Mouse (Mus musculus): Measurements from ENCODE around the gene Plekhn1.
A peak's percentile ranks its signal among the peaks of the same experiment; 100 is the strongest.

Plekhn1 gene

DNA sequence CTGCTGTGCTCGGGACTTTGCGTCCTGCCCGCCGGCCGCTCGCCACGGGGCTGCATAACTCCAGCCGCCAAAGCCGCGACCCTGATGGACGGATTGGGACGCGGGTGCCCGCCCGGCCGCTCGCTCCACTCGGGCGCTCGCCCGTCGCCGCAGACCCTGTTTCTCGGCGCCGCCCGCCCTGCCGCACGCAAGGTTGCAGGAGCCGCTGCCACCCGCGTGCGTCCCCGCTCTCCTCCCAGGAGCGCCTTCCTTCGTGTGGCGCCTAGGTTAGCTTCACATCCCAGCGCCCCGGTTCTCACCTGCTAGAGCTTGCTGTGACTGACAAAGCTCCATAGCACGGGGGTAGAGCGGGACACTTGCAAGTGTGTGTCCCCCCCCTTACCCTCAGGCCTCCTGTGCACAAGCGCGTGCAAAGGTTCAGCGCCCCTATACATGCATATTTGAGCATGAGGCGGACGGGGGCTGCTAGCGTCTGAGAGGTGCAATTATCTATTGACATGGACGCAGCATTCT is at the start of gene Plekhn1:
TSS of gene Plekhn1 (minus strand) at position 157 of the 513 bp plus-strand sequence.
- DNase-seq, result peak; percentile 88

DNA sequence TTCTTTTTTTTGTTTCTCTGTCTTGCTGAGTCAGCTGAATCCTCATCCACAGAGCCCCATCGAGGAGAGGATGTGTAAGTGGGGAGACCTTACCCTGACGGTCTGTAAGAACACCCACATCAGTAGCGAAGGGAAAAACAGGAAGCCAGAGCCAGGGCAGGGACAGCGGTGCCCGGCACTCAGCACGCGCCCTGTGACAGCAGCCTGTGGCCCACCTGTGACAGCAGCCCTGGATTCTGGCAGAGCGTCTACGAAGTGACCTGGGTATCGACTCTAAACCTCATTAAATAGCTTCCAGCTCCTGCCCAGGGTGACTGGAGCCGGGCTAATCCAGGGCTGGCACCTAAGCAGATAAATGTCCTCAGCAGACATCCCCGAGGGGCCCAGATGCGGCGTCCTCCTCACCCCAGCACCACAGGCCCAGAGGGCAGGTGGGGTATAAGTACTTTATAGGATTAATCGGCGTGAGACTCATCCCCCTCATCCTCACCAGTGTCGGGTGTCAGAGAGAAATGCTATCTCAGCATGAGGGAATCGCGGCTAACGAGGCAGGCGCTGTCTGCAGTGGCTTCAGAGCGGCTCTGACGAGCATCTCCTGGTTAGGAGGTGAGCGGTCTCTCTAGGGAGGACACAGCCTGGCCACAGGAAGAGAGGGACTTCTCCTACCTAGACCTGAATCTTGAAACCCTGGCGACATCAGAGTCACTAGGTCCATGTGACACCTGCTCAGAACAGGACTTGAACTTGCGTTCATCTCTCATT is 20.6 kb upstream of the Plekhn1 start, which contains the start of gene Samd11:
TSS of gene Samd11 (minus strand) at position 580 of the 762 bp plus-strand sequence.
- peak; percentile 86 for DNase-seq

DNA sequence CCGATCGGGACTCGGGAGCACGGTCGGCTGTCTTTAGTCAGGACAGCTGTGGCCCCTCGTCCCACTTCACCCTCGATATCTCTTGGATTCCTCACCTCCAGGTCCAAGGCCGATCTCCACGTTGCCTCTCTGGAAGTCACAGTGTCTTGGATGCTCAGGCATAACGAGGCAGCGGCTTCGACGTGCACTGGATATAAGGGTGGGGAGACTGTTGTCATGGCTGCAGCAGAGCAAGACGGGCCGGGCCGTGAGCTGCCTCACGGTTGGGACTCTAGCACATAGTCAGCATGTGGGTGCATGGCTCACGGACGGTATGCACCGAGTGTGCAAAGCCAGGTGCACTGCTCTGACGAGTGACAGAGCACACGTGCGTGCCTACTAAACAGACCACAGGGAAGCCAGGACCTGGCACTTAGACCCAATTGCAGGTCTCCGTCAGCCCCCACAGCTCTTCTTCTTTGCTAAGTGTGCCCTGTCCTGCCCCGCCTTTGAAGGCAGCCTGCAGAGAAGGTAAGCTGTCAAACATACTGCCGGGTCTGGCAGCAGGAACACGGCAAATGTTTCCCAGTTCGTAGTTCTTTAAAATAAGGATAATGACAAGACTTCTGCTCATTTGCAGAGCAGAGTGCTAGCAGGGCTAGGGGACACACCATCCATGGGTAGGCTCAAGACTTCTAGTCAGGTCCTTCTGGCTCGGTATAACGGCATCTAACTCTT is 19.9 kb upstream of the Plekhn1 start:
- peak; percentile 63 for DNase-seq

DNA sequence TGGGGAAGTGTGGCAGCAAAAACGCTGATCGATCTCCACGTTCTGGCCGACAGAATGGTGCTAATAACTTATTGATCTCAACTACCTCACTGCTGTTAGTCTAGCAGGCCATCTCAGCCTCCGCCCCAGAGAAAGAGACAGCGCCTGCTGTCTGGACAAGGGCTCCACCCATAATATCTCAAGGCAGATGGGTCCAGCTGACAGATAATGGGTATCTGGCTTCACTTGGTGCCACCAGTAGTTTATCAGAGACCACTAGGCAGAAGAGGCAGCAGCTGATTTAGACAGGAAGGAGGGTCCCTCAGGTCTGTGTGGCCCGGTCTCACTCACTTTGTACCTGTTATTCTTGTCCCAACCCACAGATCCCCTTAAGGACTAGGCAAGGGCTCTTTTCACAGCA is 18.4 kb upstream of the Plekhn1 start:
- DNase-seq, result peak; percentile 15

- peak; percentile 35 for DNase-seq
Observed at GRCm38 (mm10) chr4:156252619-156253018, 18.0 kb upstream of the Plekhn1 start.

- no peak for DNase-seq
Observed at GRCm38 (mm10) chr4:156252140-156252539, 17.5 kb upstream of the Plekhn1 start.

DNA sequence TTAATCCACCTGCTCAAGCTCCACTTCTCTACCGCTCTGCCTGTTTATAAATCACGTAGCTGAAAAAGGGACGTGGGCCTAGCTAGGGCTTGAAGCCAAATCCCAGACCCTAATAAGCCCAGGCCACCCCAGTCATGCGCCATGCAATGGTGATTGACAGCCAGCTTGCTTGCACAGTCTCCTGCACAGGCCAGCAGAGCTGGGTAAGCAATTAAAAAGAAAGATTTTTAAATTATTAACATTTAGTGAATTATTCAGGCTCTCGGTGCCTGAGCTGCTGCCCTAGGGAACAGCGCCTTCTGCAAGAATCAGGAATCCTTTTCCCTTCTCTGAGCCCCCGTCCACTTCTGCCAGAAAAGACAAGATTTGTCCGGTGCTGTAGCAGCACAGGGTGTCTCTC is 16.4 kb upstream of the Plekhn1 start:
- DNase-seq, result peak; percentile 37

DNA sequence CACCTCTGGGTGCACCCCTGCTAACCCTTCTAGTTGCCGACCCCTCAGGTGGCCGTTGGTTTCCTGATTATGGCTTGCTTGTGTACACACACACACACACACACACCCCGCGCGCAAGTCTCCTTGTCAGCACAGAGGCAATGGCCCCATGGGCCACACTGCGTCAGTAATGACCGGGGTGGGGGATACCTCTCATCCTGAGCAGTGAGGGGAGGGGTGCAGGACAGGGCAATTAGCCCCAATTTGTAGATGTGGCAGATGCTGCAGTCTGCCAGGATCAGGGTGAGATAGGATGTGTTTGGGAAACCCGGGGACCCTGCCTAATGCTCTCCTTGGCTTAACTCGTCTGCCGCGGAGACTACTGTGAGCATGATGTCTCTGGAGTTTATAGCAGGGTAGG is 14.9 kb upstream of the Plekhn1 start:
- peak; percentile 5 for DNase-seq

GRCm38 (mm10) chr4:156236651-156237447 is 2.2 kb upstream of the Plekhn1 start:
- peak; percentile 40 for DNase-seq

DNA sequence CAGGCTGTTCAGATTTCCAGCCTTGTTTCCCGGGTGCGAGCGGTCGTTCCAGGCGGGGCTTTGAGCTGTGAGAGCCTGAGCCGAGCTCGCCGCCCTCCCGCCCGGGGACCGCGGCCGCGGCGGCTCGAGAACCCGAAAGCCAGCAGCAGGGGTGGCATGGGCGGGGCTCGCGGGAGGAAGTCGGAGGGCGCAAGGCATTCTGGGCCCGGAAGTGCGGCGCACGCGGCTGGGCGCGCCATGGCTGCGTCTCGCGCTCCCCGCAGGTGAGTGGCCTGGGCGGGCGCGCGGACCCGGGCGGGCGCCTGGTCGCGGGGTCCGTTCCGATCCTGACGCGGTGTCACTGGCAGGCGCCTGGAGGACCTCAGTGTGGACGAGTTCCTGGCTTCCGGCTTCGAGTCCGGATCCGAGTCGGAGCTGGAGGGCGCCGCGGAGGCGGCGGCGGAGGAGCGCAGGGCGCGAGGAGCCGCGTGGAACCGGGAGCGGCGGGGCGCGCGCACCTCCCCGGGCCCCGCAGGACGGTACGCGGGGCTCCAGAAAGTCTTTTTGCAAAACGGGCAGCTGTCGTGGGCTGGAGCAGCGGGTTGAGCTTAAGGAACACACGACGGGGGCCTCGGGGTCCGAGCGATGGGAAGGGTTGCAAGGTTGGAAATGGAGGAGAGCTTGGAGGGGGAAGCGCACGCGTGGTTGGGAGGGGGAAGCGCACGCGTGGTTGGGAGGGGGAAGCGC is 1.3 kb upstream of the Plekhn1 start, which contains the start of gene Noc2l:
TSS of gene Noc2l (plus strand) at position 203 of the 726 bp plus-strand sequence.
- DNase-seq, result peak; percentile 96

GRCm38 (mm10) chr4:156235360-156235770 is 708 bp upstream of the Plekhn1 start:
- DNase-seq, result peak; percentile 84

DNA sequence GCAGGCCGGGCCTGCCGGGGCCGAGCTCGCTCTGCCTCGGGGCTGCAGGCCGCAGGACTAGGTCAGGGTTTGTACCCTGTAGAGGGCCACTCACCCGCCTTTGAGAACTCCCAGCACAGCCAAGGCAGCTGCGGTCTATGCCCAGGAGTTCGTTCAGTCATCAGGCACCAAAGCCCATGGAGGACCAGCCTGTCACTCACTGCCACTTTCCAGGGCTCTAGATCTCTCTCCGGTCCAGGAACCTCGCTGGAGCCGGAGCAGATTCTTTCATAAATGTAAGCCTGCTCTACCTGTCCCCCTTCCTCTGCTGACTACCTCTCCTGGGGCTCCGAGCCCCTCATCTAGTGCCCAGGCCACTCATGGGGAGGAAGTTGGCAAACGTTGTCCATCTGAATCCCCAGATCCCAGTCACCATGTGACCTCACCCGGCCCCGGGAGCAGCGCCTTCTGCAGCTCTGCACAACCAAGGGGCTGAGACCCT is 596 bp downstream of the Plekhn1 start:
- DNase-seq, result peak; percentile 63

GRCm38 (mm10) chr4:156228393-156229024 is 6.1 kb downstream of the Plekhn1 start:
- no peak for DNase-seq

- no peak for DNase-seq
Observed at GRCm38 (mm10) chr4:156227752-156228392, 6.8 kb downstream of the Plekhn1 start.

GRCm38 (mm10) chr4:156224276-156224675 is 10.4 kb downstream of the Plekhn1 start:
- no peak for DNase-seq

GRCm38 (mm10) chr4:156219936-156220335 is 14.7 kb downstream of the Plekhn1 start:
- DNase-seq, result no peak

GRCm38 (mm10) chr4:156217838-156218237 is 16.8 kb downstream of the Plekhn1 start:
- DNase-seq, result no peak

- DNase-seq, result no peak
Observed at GRCm38 (mm10) chr4:156217022-156217669, 17.5 kb downstream of the Plekhn1 start.

GRCm38 (mm10) chr4:156216196-156216595 is 18.5 kb downstream of the Plekhn1 start:
- no peak for DNase-seq

GRCm38 (mm10) chr4:156215649-156216048 is 19.0 kb downstream of the Plekhn1 start, which contains the start of gene Perm1:
Perm1 (plus strand) TSS chr4:156215868.
- DNase-seq, result no peak
